Mouse (Mus musculus) myocyte (in vitro differentiated cells): ENCODE measurements around the gene Heatr6.

Experiments
- CEBPB ChIP-seq: IDR thresholded peaks from 2 replicates; pipeline ENCODE4 v1.6.1; 2011; ENCODE audit warnings: mild to moderate bottlenecking, moderate library complexity; ENCODE audit not compliant: poor library complexity, insufficient read depth, severe bottlenecking
- E2F4 ChIP-seq: IDR thresholded peaks from one replicate; pipeline ENCODE4 v1.6.1; 2011; ENCODE audit warnings: mild to moderate bottlenecking, control low read depth, moderate library complexity; ENCODE audit not compliant: insufficient read depth
- MAX ChIP-seq: IDR thresholded peaks from one replicate; pipeline ENCODE4 v1.6.1; 2011; ENCODE audit warnings: low read depth, mild to moderate bottlenecking, control low read depth
- MYOG ChIP-seq, 3 experiments: IDR thresholded peaks; one replicate each; pipeline ENCODE4 v1.6.1; 2011; ENCODE audit warnings: control low read depth in 2 of 3, low read depth in 2 of 3, mild to moderate bottlenecking in 2 of 3; ENCODE audit not compliant: insufficient read length in 2 of 3, control insufficient read depth in 1 of 3, insufficient read depth in 1 of 3
- POLR2A ChIP-seq: IDR thresholded peaks from one replicate; pipeline ENCODE4 v1.6.1; 2011; ENCODE audit warnings: low read depth, mild to moderate bottlenecking, control low read depth, moderate library complexity; ENCODE audit not compliant: insufficient read length
- TCF12 ChIP-seq: IDR thresholded peaks from one replicate; pipeline ENCODE4 v1.6.1; 2011; ENCODE audit warnings: mild to moderate bottlenecking, control low read depth; ENCODE audit not compliant: poor library complexity, insufficient read depth, severe bottlenecking
- USF1 ChIP-seq: IDR thresholded peaks from one replicate; pipeline ENCODE4 v1.6.1; 2011; ENCODE audit warnings: low read depth, mild to moderate bottlenecking, control low read depth, moderate library complexity

- TF ChIP-seq TCF12, result no peak
- no peak for TF ChIP-seq USF1
- TF ChIP-seq POLR2A, result peak; percentile 56
- TF ChIP-seq E2F4, result no peak
- TF ChIP-seq CEBPB, result no peak
- peak in 1 of 3 experiments; percentile 37 for TF ChIP-seq MYOG (IDR thresholded peaks at IDR 0.05; ENCODE audit: control insufficient read depth in 1 of 3, insufficient read depth in 1 of 3, insufficient read length in 2 of 3, low read depth in 2 of 3)
- TF ChIP-seq MAX, result no peak
Measured at GRCm38 (mm10) chr11:83753581-83754181, at the start of gene Heatr6.
